Mouse (Mus musculus): ENCODE results near the gene Msl1. TPM values are rescaled to one million over a fixed set of nuclear protein-coding genes. Genes with fewer than 3 reads are reported as not detected.
"Not testable (repeated sequence)": the region's sequence is repeated elsewhere in the genome, so short reads cannot be mapped to it uniquely, and the experiment has no call there.

The Msl1 gene
- total RNA-seq, 4 experiments from 2014 or later, result 167 to 198 (median 186) TPM

- DNase-seq (ENCODE audit: low spot score in 2 of 2), result peak in 1 of 2 experiments; percentile 37
These were observed 598 bp downstream of the Msl1 start for GRCm38 (mm10) chr11:98795714-98796514.

DNA sequence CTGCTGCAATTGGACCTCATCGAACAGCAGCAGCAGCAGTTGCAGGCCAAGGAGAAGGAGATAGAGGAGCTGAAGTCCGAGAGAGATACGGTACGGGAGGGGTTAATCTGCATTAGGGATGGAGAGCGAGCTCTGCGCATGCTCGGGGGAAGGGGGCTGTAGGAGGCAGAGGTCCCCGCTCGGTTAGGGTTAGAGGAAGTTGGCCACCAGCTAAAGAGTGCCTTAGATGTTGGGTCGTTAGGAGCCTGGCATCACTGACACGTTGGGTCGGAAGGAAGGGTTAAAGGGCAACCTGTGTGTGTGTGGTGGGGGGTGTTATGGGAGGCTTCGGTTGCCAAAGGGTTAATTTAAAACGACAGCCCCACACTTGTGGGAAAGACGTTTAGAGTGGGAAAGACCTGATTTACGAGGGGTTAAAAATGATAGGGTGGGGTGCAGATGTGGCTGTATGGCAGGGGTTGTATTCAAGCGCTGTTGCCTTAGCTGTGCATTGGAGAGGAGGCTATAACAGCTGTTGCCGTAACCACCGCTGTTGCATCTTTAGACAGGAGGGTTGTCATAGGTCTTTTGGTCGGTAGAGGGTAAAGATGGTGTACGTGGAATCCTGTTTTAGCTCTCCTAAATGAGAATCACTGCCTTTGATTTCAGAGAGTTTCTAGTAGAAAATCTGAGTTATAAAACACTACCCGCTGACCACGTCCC is 1.4 kb downstream of the Msl1 start:
- DNase-seq (ENCODE audit: low spot score in 2 of 2), result peak; percentile 59 to 62

GRCm38 (mm10) chr11:98797306-98797705 is 2.0 kb downstream of the Msl1 start:
- no peak for DNase-seq (ENCODE audit: low spot score in 2 of 2)

DNA sequence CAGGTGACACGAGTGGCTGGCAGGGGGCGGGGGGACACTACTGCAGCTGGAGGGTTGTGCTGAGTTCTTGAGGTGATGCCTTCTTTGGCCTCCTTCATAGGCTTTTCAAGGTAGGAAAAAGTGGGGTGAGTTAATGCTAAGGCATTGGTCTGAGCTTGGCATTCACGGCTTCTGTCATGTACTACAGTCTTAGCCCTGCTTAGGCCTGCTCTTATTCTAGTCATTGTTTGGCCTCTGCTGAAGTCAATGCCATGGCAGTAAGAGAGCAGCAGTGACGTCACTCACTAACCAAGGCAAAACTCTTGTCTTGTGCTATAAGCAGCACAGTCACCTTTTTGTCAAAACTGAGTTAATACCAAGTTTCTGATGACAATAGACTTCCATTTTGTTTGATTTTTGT is 2.6 kb downstream of the Msl1 start:
- DNase-seq (ENCODE audit: low spot score in 2 of 2), result no peak

DNA sequence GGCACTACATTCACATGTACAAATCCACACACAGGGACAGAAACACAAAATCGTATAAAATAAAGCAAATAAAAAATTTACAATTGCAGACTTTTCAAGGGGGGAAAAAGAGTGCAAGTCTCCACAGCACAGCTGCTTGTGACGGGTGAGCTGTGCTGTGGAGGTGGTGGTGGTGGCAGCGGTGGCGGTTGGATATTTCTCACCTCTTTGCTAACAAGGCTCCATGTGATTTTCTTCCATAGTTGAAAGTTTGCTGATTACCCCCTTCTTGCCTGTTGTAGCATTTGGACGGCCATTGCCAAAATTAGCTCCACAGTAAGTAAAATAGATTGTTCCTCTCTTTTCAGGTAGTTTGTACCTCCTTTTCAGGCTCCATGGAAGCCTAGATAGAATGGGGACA is 9.3 kb downstream of the Msl1 start, which contains the start of gene Casc3:
Gene Casc3, plus strand, starts transcription at position 301 of the 400 bp plus-strand sequence.
- no peak for DNase-seq (ENCODE audit: low spot score in 2 of 2)

- no peak for DNase-seq (ENCODE audit: low spot score in 2 of 2)
These were observed 13.1 kb downstream of the Msl1 start for GRCm38 (mm10) chr11:98808417-98808816.

DNA sequence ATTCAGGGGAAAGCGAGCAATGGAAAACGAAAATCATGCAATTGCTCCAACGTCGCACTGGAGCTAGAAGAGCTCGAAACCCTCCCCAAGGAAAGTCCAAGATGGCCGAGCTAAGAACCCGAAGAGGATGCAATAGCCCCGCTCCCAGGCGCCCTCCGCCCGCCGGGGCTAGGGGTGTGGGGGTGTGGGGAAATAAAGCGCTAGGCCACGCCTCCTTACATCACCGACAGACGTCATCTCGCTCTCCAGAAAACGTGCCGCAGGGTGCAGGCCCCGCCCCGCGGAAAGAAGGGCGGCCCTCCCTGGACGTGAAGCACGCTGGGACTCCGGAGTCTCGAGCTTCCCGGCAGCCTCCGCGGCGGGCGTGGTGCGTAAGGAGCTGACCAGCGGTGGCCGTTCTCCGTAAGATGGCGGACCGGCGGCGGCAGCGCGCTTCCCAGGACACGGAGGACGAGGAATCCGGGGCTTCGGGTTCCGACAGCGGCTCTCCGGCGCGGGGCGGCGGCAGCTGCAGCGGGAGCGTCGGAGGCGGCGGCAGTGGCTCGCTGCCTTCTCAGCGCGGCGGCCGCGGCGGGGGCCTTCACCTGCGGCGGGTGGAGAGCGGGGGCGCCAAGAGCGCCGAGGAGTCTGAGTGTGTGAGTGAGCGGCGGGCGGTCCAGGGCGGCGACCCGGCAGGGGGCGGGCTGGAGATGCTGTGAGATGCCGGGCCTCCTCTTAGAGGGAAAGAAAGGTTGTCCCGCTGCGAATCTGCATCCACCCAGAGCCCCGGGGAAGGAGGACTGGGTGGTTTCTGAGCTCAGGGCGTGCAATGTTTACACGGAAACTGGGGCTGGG is 14.4 kb downstream of the Msl1 start:
- DNase-seq (ENCODE audit: low spot score in 2 of 2), result peak; percentile 98 to 99

GRCm38 (mm10) chr11:98810686-98811085 is 15.4 kb downstream of the Msl1 start:
- DNase-seq (ENCODE audit: low spot score in 2 of 2), result no peak

GRCm38 (mm10) chr11:98816706-98817239 is 21.5 kb downstream of the Msl1 start:
- no peak for DNase-seq (ENCODE audit: low spot score in 2 of 2)

DNA sequence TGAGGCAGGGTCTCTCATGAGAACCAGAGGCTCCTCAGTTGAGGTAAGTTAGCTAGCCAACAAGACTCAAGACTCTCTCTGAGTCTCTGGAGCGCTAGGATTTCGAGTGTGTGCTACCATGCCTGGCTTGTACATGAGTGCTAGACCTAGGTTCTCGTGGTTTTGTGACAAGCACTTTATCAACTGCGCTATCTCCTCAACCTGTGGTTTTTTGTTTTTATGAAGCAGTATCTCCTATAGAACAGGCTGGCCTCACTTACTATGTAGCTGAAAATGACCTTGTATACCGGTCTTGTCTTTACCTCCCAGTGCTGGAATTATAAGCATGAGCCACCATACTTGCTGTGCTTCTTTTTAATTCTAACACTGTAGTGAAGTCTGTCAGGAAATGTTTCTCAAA is 25.7 kb downstream of the Msl1 start:
- no peak for DNase-seq (ENCODE audit: low spot score in 2 of 2)

- DNase-seq (ENCODE audit: low spot score in 2 of 2), result not testable (repeated sequence)
These were observed 30.8 kb downstream of the Msl1 start for GRCm38 (mm10) chr11:98826071-98826470.

- DNase-seq (ENCODE audit: low spot score in 2 of 2), result no peak
These were observed 32.6 kb downstream of the Msl1 start for GRCm38 (mm10) chr11:98827877-98828276.

- no peak for DNase-seq (ENCODE audit: low spot score in 2 of 2)
These were observed 33.9 kb downstream of the Msl1 start for GRCm38 (mm10) chr11:98829091-98829775.

- no peak for DNase-seq (ENCODE audit: low spot score in 2 of 2)
These were observed 34.6 kb downstream of the Msl1 start for GRCm38 (mm10) chr11:98829875-98830274.

- no peak for DNase-seq (ENCODE audit: low spot score in 2 of 2)
These were observed 40.0 kb downstream of the Msl1 start for GRCm38 (mm10) chr11:98835296-98835695.

DNA sequence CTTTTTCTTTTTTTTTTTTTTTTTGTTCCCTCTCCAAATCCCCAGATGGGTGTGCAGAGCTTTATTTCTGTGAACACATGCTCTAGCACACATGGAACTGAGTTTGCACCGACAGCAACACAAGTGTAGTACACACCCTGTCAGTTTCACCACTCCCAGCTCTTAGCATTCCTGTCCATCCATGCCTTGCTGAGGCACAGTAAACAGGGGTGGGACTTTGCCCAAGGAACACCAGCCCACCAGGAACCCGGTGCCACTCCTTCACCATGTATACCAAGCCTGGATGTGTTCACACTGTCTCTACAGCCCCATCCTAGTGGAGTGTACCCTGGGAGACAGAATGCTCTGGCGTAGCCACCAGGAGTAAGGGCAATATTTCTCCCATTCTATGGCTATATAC is 40.4 kb downstream of the Msl1 start:
- no peak for DNase-seq (ENCODE audit: low spot score in 2 of 2)

DNA sequence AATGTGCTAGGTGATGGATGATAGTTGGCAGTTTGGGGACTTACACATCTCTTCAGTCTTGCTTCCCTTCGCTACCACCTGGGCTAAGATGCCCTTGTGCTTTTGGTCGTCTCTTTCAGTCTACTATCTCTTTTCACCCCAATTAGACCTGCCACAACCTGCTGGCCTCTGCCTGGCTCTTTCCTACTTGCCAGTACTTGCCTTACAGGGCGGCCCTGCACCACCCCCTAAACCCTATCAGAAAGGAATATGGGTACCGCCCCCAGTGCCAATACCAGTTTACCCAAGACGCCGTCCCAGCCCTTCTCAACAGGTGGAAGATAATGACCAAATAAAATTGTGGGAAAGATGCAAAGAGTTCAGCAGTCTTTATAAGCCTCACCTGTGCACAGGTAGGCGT is 40.8 kb downstream of the Msl1 start:
- DNase-seq (ENCODE audit: low spot score in 2 of 2), result no peak

DNA sequence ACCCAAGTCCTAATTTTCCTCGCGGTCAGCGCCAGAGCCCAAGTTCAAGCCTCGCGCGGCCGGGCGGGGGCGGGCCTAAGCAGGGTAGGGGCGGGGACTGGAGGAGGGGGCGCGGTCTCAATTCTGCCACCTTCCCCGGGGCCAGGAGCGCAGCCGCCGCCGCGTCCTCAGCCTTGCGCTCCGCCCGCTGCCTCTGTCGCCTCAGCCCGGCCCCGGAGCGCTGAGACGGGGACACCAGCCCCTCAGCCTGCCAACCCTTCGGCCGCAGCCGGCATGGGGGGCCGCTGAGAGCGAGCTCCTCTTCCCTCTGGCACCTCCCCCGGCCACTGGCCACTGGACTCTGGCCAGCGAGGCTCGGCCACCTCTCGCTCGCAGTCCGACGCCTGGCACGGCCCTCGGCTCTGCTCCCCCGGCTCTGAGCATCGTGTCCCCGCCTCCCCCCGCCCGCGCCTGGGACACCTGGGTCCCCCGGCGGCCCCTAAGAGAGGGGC is 41.4 kb downstream of the Msl1 start, which contains the start of gene Rapgefl1:
Gene Rapgefl1, plus strand, starts transcription at position 135 of the 491 bp plus-strand sequence.
- peak; percentile 58 to 72 for DNase-seq (ENCODE audit: low spot score in 2 of 2)

GRCm38 (mm10) chr11:98837231-98837704 is 42.0 kb downstream of the Msl1 start:
- no peak for DNase-seq (ENCODE audit: low spot score in 2 of 2)

DNA sequence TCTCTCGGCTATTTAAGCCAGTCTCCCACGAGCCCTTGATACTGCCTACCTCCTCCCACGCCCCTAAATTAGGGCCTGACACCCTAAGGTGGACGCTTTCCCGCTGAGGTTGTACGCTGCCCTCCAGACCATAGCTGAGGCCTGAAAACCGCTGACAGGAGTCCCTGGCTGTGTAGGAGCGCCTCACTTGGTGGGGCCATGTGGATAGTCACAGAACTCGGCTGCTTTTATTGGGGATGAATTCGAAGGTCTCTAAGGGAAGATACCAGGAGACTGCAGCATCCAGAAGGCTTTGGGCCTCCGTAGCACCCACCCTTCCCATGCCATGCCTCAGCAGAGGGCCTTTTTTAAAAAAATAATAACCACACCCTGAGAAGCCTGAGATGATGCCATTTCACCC is 42.6 kb downstream of the Msl1 start:
- DNase-seq (ENCODE audit: low spot score in 2 of 2), result no peak

Measured in left cerebral cortex, adult 8-10 months (tissue).